Mouse (Mus musculus) layer of hippocampus, adult 2 months (tissue): ENCODE data around the gene Olig2. TPM values are rescaled to one million over a fixed set of nuclear protein-coding genes. Genes with fewer than 3 reads are reported as not detected.

ENCODE experiments used
- DNase-seq, 2 experiments: peaks; one replicate each; pipeline ENCODE4 v3.0.0; 2022; ENCODE audit warnings: low spot score in 2 of 2
- H3K27ac ChIP-seq: fragments of 200-600 bp; 2 replicates; pipeline ENCODE4 v1.8.1; 2022
- H3K4me3 ChIP-seq: fragments of 200-600 bp; 2 replicates; pipeline ENCODE4 v1.8.1; 2022; ENCODE audit warnings: mild to moderate bottlenecking
- CTCF ChIP-seq: fragments of 200-600 bp; conservative IDR thresholded peaks from 2 replicates; pipeline ENCODE4 v1.8.1; 2022; ENCODE audit warnings: antibody characterized with exemption, mild to moderate bottlenecking, moderate library complexity
- long read RNA-seq, 2 experiments: library from polyadenylated mRNA; stranded (forward); transcript quantifications; one replicate each; pipeline ENCODE4 v2.0.0; 2021; ENCODE audit warnings: borderline mapping rate in 2 of 2
- total RNA-seq, 2 experiments: library from RNA; stranded (reverse); gene quantifications; 2 replicates each; pipeline ENCODE4 v1.2.3; 2021

Olig2 gene
- 10 to 100 TPM; 25.2 to 27.1 TPM for total RNA-seq
- long read RNA-seq, experiment 1, transcript Olig2-201 (2 exons, 2,530 nt) = major isoform, 22 of 35 reads
- long read RNA-seq, experiment 1, partial matches to known transcripts = 0 of 35 reads
- long read RNA-seq, experiment 1, other reads (novel, unspliced or antisense) = 13 of 35 reads
- long read RNA-seq, experiment 2, transcript Olig2-201 (2 exons, 2,530 nt) = major isoform, 34 of 47 reads
- long read RNA-seq, experiment 2, partial matches to known transcripts = 0 of 47 reads
- long read RNA-seq, experiment 2, other reads (novel, unspliced or antisense) = 13 of 47 reads

DNA sequence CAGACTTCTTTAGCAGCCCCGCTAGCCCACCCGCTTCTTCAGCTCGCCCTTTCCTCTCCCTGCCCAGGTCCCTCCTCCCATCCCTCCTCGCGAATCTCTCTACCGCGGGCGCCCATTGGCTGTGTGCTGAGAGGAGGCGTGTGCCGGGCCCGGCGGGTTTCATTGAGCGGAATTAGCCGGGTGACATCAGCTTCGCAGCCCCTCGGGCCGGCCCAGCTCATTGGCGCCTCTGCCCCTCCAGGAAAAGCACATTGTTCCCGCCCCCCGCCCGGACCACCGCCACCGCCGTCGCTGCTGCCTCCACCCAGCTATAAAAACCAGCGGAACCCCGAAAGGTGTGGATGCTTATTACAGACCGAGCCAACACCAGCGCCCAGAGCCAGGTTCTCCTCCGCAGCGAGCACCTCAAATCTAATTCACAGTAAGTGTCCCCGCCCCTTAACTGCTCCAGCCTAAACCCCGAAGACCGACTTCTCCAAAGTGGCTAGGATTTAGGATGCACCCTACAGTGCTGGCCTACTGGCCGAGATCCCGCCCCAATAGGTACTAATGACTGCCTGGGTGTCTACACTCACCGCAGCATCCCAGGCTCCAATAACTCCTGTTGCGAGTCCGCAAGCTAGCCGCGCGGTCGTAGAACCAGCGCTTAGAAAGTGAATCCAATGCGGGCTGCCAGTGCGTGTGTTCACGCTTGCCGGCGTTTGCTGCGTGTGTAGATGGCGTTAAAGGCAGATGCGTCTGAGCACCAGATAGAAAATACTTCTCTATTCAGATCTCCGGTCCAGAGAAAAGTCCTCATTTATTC lies at the start of gene Olig2:
Gene Olig2 (plus strand): TSS at position 225 of the 805 bp plus-strand sequence.
- no peak for TF ChIP-seq CTCF
- Histone ChIP-seq H3K4me3 (peak within 1 kb of the TSS; percentile 48), H3K27ac (peak within 1 kb of the TSS; percentile 75)
- DNase-seq = peak; percentile 46 to 73

DNA sequence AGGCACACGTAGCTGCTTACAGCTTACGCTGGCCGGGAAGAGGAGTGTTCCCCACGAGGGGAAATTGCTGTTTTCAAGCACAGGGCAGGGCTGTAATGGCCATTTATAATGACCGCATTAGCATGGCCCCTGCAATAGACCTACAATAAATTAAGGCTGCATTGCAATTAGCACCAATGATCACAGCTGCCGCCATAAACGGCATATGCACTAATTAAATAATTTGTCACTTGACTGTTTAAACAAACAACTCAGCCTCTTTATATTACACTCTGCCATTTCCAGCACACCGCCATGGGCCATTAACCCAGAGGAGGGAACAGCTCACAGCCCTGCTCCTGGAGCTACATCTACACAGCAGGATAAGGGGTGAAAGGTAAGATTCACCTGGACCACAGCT lies 49.4 kb upstream of the Olig2 start:
- H3K4me3 ChIP-seq = no peak overlapping the region
- H3K27ac ChIP-seq = no peak overlapping the region
- no peak for TF ChIP-seq CTCF
- DNase-seq = no peak

DNA sequence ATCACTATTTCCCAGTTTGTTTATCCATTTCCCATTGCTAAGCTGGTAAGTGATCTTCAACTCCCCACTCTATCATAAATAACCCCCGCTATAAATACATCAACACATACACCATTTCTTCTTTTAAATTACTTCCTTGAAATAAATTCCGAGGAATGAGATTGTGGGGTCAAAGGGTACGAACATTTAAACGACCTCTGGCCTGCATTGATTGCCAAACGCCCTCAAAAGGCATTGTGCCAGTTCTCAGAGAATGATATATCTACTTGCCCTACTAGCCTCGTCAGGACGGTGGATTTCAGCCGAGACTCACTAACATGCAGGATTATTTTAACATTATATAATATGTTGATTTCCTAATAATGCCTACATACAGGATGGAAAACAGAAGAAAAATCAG lies 38.2 kb upstream of the Olig2 start:
- no peak overlapping the region for H3K27ac ChIP-seq
- H3K4me3 ChIP-seq = no peak overlapping the region
- no peak for DNase-seq
- TF ChIP-seq CTCF = no peak

DNA sequence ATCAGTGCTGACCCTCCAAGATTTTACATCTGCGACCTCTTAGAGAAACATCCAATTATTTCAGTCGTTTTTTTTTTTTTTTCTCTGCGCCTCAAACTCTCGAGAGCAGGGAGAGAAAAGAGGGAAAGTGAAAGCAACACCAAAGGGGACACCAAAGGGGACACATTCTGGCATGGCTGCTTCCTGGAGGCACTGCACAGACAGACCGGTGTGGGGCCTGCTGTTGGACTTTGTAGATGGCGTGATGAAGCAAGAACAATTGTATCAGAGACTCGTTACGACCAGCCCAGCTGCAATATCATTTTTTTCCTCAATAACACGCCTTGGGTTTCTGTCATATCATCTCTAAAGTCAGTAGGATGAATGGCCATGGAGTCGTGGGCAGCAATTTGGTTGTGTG lies 37.6 kb upstream of the Olig2 start:
- TF ChIP-seq CTCF = no peak
- Histone ChIP-seq H3K4me3 (no peak overlapping the region), H3K27ac (no peak overlapping the region)
- DNase-seq = no peak

DNA sequence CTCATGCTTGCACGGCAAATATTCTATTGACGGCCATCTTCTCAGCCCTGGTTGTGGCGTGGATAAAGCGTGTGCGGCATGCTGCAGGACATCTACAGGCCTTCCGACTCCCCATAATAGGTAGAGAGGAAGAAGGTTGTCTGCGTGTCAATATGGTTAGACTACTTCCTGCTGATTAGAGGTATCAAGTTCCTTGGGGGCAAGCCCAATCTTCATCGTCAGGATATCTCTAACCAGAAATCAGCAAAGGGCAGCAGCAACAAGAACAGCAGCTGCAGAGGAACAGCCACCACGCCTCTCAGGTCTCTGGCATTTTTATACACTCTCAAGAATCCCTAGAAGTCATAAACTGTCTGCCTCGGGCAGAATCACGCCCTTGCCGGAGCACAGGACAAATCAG lies 37.0 kb upstream of the Olig2 start:
- Histone ChIP-seq H3K4me3 (no peak overlapping the region), H3K27ac (no peak overlapping the region)
- DNase-seq = no peak
- TF ChIP-seq CTCF = no peak

DNA sequence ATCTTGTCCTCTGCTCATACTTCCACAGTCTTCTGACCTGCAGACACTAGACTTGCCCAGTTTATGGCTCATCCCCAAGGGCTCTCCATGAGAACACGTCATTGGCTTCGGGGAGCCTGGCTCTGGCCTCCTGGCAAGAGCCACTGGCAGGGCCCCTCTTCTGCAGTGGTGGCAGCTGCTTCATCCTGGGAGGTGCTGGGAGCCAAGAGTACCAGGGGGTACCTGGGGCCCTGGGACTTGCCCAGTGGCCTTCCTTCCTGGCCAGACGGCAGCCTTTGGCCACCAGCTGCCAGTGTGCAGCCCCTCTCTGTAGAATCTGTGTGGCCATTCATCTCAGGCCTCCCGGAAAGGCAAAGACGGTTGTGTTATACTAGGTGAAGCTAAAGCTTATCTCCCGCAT lies 34.0 kb upstream of the Olig2 start:
- H3K4me3 ChIP-seq = no peak overlapping the region
- peak; percentile 6 to 14 for DNase-seq
- H3K27ac ChIP-seq = peak overlapping the region; percentile 32; the same call in 1 of the 2 replicates
- TF ChIP-seq CTCF = no peak

DNA sequence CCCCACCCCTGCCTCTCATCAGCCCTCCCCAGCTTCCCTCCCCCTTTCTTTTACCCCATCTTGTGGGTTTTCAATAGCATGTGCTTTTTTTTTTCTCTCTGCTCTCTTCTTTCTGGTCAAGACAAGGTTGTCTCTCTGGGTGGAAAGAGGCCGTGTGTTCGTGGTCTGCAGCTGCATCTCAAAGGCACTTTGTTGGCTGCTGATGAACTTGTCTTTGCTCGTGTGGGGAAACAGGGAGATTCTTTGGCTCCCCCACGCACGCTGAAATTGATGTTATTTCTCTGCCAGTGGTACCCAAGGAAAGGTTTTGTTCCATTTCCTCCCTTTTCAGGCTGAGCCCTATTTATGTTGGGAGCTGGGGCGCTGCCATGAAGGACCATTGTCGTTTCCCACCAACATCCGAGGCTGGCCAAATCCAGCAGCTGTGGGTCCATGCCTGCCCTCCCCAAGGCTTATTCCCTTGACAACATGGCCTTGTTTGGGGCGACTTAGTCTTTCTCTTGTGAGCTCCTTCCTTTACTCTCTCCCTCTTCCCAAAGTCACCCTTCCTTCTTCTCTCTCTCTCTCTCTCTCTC lies 33.5 kb upstream of the Olig2 start:
- H3K4me3 ChIP-seq = no peak overlapping the region
- peak; percentile 18 to 55 for DNase-seq
- H3K27ac ChIP-seq = no peak overlapping the region; the same call in 1 of the 2 replicates
- TF ChIP-seq CTCF = no peak

DNA sequence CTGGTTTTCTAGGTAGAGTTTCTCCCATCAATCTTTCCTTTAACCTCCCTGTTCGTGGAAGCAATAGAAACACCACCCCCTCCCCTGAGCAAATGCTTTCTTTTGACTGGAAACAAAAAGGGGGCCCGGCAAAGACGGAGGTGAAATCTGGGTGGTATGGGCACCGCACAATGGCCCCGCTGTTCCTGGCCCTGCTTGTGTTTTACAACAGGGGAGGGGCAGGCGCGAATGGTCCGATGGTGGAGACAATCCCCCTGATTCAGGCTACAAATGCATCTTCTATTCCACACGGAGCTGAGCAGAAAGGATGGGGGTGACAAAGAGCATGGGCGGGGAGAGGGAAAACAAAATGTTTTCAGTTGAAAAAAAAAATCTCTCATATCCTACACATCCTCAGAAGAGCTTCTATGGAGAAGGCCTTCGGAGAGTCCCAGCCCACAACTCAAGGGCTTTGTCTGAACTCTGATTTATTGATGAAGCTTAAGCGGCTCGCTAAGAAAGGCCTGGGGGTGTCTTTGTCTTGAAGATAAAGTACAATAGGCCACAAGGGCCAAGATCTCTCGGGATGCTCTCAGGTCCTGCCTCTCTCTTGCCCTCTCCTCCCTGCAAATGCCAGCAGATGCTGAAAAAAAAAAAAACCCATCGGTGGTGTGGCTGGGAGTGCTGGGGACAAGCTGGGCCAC lies 32.4 kb upstream of the Olig2 start:
- DNase-seq = no peak
- no peak for TF ChIP-seq CTCF
- Histone ChIP-seq H3K27ac (peak overlapping the region; percentile 57; the same call in 1 of the 2 replicates), H3K4me3 (no peak overlapping the region)

DNA sequence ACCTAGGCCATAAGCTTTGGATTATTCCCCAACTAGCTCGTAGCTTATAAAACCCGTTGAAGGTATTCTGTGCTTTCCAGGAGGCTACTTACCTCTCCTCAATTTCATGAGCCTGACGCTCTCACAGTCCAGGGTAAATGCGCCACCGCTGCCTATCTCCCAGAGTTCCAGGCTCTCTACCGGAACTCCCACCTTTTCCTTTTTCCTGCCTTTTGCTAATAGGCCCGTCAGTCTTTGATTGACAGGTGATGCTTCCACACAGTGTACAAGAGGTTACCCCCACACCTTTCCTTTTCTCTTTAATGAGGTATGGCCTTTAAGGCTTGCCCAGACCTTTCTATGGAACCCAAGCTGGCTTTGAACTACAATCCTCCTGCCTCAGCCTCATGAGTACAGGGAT lies 25.4 kb upstream of the Olig2 start:
- no peak overlapping the region for H3K4me3 ChIP-seq
- no peak for DNase-seq
- TF ChIP-seq CTCF = no peak
- H3K27ac ChIP-seq = no peak overlapping the region

DNA sequence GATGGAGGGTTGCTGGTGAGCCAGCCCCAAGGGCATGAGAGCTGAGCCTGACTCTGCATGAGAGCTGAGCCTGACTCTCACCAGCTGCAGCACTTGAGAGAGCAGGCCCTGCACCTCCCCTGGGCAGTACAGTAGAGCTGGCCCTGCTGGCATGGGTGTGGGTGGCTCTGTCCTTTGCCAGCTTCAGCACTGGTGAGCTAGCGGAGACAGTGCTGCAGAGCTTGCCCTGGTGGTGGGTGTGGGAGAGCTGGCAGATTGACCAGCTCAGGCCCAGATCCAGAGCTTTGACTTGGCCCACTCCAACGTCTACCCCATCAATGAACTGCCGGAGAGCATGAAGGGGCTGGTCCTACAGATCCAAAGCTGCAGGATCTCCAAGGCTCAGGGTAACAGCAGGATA lies 22.3 kb upstream of the Olig2 start:
- Histone ChIP-seq H3K4me3 (no peak overlapping the region), H3K27ac (no peak overlapping the region)
- no peak for DNase-seq
- TF ChIP-seq CTCF = no peak

DNA sequence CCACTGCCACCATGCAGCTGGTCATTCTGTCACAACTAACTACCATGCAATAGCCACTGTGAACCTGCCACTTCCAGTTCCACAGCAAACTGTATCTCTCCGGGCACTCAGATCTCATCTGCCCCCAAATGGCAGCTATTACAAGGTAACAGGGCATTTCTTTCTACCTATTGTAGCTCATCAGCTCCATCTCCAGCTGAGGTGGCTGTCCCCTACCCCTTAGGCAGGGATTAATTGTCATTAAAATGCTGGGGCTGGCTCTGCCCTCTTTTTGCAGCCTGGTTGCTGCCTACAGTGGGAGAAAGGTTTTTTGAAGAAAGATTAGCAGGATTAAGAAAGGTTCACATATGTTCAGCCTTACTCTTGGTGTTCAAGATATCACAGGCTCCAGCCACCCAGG lies 18.9 kb upstream of the Olig2 start:
- DNase-seq = no peak
- Histone ChIP-seq H3K4me3 (no peak overlapping the region), H3K27ac (no peak overlapping the region)
- no peak for TF ChIP-seq CTCF

DNA sequence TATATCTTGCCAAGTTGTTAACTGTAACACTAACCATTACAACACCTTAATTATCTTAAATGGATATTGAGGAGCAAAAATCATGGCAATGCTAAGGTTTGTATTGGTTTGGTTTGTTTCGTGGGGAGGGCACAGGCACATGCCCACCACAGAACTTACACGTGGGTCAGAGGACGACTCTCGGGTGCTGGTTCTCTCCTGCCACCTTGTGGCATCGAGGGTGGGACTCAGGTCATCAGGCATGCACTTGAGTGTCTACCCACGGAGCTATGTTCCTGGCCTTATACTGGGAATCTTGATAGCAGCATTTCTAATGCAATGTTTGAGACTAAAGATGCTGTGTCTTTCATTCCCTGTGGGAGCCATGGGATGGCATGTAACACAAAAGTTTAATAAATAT lies 8.2 kb upstream of the Olig2 start:
- DNase-seq = no peak
- H3K4me3 ChIP-seq = no peak overlapping the region
- TF ChIP-seq CTCF = peak; percentile 54

DNA sequence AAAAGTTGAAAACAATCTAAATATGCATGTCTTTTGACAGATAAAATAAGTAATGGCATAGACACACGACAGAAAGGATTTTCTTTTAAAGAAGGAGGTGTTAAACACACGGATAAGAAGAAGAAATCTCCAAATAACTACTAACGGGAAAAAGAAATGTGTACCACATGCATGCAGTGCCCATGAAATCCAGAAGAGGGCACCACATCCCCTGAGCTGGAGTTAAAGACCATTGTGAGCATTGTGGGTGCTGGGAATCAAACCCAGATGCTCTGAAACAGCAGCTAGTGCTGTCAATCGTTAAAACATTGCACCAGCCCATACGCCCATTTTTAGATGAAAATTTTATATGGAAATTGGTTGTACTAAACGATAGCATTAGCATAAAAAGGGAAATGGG lies 7.3 kb upstream of the Olig2 start:
- no peak for DNase-seq
- Histone ChIP-seq H3K27ac (no peak overlapping the region), H3K4me3 (no peak overlapping the region)
- peak; percentile 65 for TF ChIP-seq CTCF

More for the DNA sequence above, 8.2 kb upstream of the Olig2 start:
- no peak overlapping the region for H3K27ac ChIP-seq
